Mouse (Mus musculus): Measurements from ENCODE around the gene Nrxn3. TPM values are rescaled to one million over a fixed set of nuclear protein-coding genes. Genes with fewer than 3 reads are reported as not detected.

Nrxn3 gene
- polyA plus RNA-seq, 1 experiment, result 0.09 TPM

DNA sequence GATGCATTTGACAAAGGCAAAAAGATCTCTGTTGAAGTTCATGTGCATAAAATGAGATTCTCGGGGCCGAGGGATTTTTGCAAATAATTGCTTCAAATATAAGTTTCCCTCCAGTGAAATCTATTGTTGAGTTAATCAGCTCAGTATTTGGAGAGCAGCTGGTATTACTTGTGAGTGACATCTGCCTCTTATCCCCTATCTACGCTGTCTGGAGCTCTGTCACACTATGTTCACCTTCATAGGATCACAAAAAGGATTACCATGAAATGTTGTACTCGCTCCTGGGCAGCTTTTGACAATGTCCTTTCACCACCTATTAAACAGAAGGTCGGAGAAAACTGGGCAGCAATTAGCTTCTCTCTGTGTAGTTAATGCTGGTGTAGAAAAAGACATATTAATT lies 1259.8 kb downstream of the Nrxn3 start:
- Histone ChIP-seq H3K27me3 (replicated peaks) (no peaks in the 10 kb centered on the region), H3K9me3 (peaks cover 9% of the 10 kb centered on the region; the same call in 1 of the 2 replicates), H3K4me1 (no peaks in the 10 kb centered on the region), H3K36me3 (replicated peaks; ENCODE audit: low read length) (no peaks in the 10 kb centered on the region), H3K4me3 (replicated peaks) (no peak overlapping the region)
- TF ChIP-seq FLI1 (IDR thresholded peaks at IDR 0.05; ENCODE audit: low read length), result no peak
- TF ChIP-seq GATA1 (IDR thresholded peaks at IDR 0.05; ENCODE audit: borderline replicate concordance, low read length), result no peak

DNA sequence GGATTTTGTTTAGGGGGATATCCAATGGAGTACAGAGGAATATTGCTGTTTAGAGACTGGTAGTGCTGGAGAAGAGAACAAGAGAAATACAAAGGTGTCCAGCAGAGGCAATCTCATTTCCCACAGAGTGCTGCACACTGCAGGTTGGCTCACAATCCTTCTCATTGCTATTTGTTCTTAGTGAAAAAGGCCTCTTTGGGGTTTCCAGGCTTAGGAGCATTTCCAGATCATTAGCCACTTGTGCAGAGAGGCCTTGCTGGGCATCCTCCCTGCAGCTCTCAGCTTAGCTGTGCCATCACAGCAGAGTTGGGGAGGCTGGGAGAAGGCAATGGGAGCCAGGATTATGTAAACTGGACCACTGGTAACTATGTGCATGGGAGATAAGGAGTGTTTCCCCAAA lies 1260.7 kb downstream of the Nrxn3 start:
- Histone ChIP-seq H3K36me3 (replicated peaks; ENCODE audit: low read length) (no peaks in the 10 kb centered on the region), H3K4me3 (replicated peaks) (no peak overlapping the region), H3K4me1 (no peaks in the 10 kb centered on the region), H3K27me3 (replicated peaks) (no peaks in the 10 kb centered on the region), H3K9me3 (peaks cover 9% of the 10 kb centered on the region; the same call in 1 of the 2 replicates)
- no peak for TF ChIP-seq FLI1 (IDR thresholded peaks at IDR 0.05; ENCODE audit: low read length)
- TF ChIP-seq GATA1 (IDR thresholded peaks at IDR 0.05; ENCODE audit: borderline replicate concordance, low read length), result no peak

- Histone ChIP-seq H3K4me1 (no peaks in the 10 kb centered on the region), H3K36me3 (replicated peaks; ENCODE audit: low read length) (no peaks in the 10 kb centered on the region), H3K27me3 (replicated peaks) (no peaks in the 10 kb centered on the region), H3K4me3 (replicated peaks) (no peak overlapping the region), H3K9me3 (peaks cover 9% of the 10 kb centered on the region; the same call in 1 of the 2 replicates)
- TF ChIP-seq GATA1 (IDR thresholded peaks at IDR 0.05; ENCODE audit: borderline replicate concordance, low read length) (no peak), FLI1 (IDR thresholded peaks at IDR 0.05; ENCODE audit: low read length) (no peak)
Observed at GRCm38 (mm10) chr12:89986219-89986618, 1263.5 kb downstream of the Nrxn3 start.

- TF ChIP-seq FLI1 (IDR thresholded peaks at IDR 0.05; ENCODE audit: low read length), result no peak
- TF ChIP-seq GATA1 (IDR thresholded peaks at IDR 0.05; ENCODE audit: borderline replicate concordance, low read length), result no peak
- Histone ChIP-seq H3K4me3 (replicated peaks) (no peak overlapping the region), H3K9me3 (no peaks in the 10 kb centered on the region), H3K4me1 (no peaks in the 10 kb centered on the region), H3K36me3 (replicated peaks; ENCODE audit: low read length) (no peaks in the 10 kb centered on the region), H3K27me3 (replicated peaks) (no peaks in the 10 kb centered on the region)
Observed at GRCm38 (mm10) chr12:89993273-89993672, 1270.6 kb downstream of the Nrxn3 start.

GRCm38 (mm10) chr12:89995392-89995791 lies 1272.7 kb downstream of the Nrxn3 start:
- Histone ChIP-seq H3K4me3 (replicated peaks) (no peak overlapping the region), H3K9me3 (no peaks in the 10 kb centered on the region), H3K27me3 (replicated peaks) (no peaks in the 10 kb centered on the region), H3K4me1 (no peaks in the 10 kb centered on the region), H3K36me3 (replicated peaks; ENCODE audit: low read length) (no peaks in the 10 kb centered on the region)
- no peak for TF ChIP-seq FLI1 (IDR thresholded peaks at IDR 0.05; ENCODE audit: low read length)
- no peak for TF ChIP-seq GATA1 (IDR thresholded peaks at IDR 0.05; ENCODE audit: borderline replicate concordance, low read length)

GRCm38 (mm10) chr12:90010280-90010679 lies 1287.6 kb downstream of the Nrxn3 start:
- TF ChIP-seq GATA1 (IDR thresholded peaks at IDR 0.05; ENCODE audit: borderline replicate concordance, low read length) (no peak), FLI1 (IDR thresholded peaks at IDR 0.05; ENCODE audit: low read length) (no peak)
- H3K9me3 ChIP-seq, result no peaks in the 10 kb centered on the region
- no peaks in the 10 kb centered on the region for H3K36me3 ChIP-seq (replicated peaks; ENCODE audit: low read length)
- no peak overlapping the region for H3K4me3 ChIP-seq (replicated peaks)
- H3K4me1 ChIP-seq, result no peaks in the 10 kb centered on the region
- H3K27me3 ChIP-seq (replicated peaks), result no peaks in the 10 kb centered on the region

DNA sequence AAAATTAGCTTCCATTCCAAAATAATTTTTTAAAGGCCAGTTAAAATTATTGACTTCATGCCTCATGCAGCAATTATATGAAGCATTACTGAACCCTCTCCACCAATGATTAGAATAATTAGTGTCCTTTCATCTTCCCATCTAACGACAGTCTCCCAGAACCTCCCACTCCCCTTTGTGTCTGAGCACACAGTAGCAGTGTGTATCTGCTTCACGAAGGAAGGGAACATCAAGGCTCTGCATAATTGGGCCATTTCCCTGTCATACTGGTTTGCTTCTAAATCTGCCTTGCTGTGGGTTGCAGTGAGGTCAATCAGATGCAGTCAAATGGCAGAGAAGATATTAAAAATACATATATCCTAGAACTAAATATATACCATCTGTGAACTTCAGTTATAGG lies 1291.3 kb downstream of the Nrxn3 start:
- Histone ChIP-seq H3K4me1 (no peaks in the 10 kb centered on the region), H3K36me3 (replicated peaks; ENCODE audit: low read length) (no peaks in the 10 kb centered on the region), H3K27me3 (replicated peaks) (no peaks in the 10 kb centered on the region), H3K9me3 (no peaks in the 10 kb centered on the region), H3K4me3 (replicated peaks) (no peak overlapping the region)
- no peak for TF ChIP-seq GATA1 (IDR thresholded peaks at IDR 0.05; ENCODE audit: borderline replicate concordance, low read length)

GRCm38 (mm10) chr12:90027023-90027422 lies 1304.3 kb downstream of the Nrxn3 start:
- Histone ChIP-seq H3K9me3 (0 out of 2 replicates have a peak, but pooled peaks cover 3% of the 10 kb centered on the region), H3K27me3 (replicated peaks) (no peaks in the 10 kb centered on the region), H3K4me3 (replicated peaks) (no peak overlapping the region), H3K4me1 (no peaks in the 10 kb centered on the region), H3K36me3 (replicated peaks; ENCODE audit: low read length) (no peaks in the 10 kb centered on the region)
- TF ChIP-seq GATA1 (IDR thresholded peaks at IDR 0.05; ENCODE audit: borderline replicate concordance, low read length) (no peak), FLI1 (IDR thresholded peaks at IDR 0.05; ENCODE audit: low read length) (no peak)

DNA sequence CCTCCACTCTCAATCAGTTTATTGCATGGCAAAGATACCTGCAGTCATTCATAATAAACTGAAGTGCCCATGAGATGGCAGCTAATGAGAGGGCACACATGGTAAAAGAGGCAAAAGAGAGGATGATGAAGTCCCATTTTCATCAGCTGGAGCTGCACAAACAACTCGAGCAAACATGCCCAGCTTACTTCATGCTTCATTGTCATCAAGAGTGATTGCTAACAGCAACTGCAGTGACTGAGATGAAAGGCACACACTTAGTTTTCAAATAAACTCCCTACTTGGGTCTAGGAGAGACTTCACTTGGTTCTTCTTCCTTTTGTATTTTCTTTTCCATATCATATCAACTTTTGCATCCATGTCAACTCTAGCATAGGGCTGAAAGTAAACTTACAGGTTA lies 1318.4 kb downstream of the Nrxn3 start:
- Histone ChIP-seq H3K36me3 (replicated peaks; ENCODE audit: low read length) (no peaks in the 10 kb centered on the region), H3K9me3 (no peaks in the 10 kb centered on the region), H3K27me3 (replicated peaks) (no peaks in the 10 kb centered on the region), H3K4me1 (no peaks in the 10 kb centered on the region), H3K4me3 (replicated peaks) (no peak overlapping the region)
- TF ChIP-seq FLI1 (IDR thresholded peaks at IDR 0.05; ENCODE audit: low read length) (no peak), GATA1 (IDR thresholded peaks at IDR 0.05; ENCODE audit: borderline replicate concordance, low read length) (no peak)

- Histone ChIP-seq H3K4me3 (replicated peaks) (no peak overlapping the region), H3K36me3 (replicated peaks; ENCODE audit: low read length) (no peaks in the 10 kb centered on the region)
- TF ChIP-seq GATA1 (IDR thresholded peaks at IDR 0.05; ENCODE audit: borderline replicate concordance, low read length) (no peak), FLI1 (IDR thresholded peaks at IDR 0.05; ENCODE audit: low read length) (no peak)
Observed at GRCm38 (mm10) chr12:90056256-90056655, 1333.6 kb downstream of the Nrxn3 start.

DNA sequence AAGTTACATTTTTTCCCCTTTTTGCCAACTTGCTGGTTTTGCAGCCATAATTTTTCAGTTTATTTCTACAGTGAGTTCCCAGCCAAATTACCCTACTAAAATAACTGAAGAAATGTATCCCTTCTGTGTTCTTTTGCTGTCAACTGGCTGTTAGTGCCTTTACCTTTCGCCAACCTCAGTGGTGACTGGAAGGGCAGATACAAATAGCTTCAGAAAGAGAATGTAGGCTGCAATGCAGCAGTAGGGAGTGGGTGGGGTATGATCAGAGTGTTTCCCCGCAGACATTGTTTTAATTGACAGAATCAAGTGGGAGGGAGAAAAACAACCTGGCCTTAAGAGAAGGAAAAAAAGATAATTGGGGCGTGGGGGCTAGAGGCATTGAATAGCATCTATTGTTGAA lies 1337.1 kb downstream of the Nrxn3 start:
- TF ChIP-seq GATA1 (IDR thresholded peaks at IDR 0.05; ENCODE audit: borderline replicate concordance, low read length) (no peak), FLI1 (IDR thresholded peaks at IDR 0.05; ENCODE audit: low read length) (no peak)
- Histone ChIP-seq H3K9me3 (no peaks in the 10 kb centered on the region), H3K27me3 (replicated peaks) (no peaks in the 10 kb centered on the region), H3K4me3 (replicated peaks) (no peak overlapping the region), H3K36me3 (replicated peaks; ENCODE audit: low read length) (no peaks in the 10 kb centered on the region), H3K4me1 (no peaks in the 10 kb centered on the region)

More at GRCm38 (mm10) chr12:90056256-90056655, 1333.6 kb downstream of the Nrxn3 start:
- H3K4me1 ChIP-seq, result no peaks in the 10 kb centered on the region
- no peaks in the 10 kb centered on the region for H3K9me3 ChIP-seq
- no peaks in the 10 kb centered on the region for H3K27me3 ChIP-seq (replicated peaks)
